Mouse (Mus musculus) urinary bladder, postnatal 36 days (tissue): ENCODE data around the gene Rnf24.

Source experiments
- DNase-seq, 2 experiments: peaks; one replicate each; pipeline ENCODE4 v3.0.0; 2022; ENCODE audit warnings: low spot score in 2 of 2, mixed read lengths in 1 of 2

The Rnf24 gene

GRCm38 (mm10) chr2:131262680-131263670, 89.7 kb downstream of the Rnf24 start:
- DNase-seq: no peak

GRCm38 (mm10) chr2:131262213-131262672, 90.4 kb downstream of the Rnf24 start, which contains the start of gene Pank2:
Gene Pank2, plus strand, starts transcription at chr2:131262495.
- peak; percentile 92 to 97 for DNase-seq

GRCm38 (mm10) chr2:131261481-131262212, 91.0 kb downstream of the Rnf24 start:
- DNase-seq: no peak

- no peak for DNase-seq
Measured at GRCm38 (mm10) chr2:131260544-131261307, 92.0 kb downstream of the Rnf24 start.

GRCm38 (mm10) chr2:131258693-131259092, 94.0 kb downstream of the Rnf24 start:
- DNase-seq: no peak

- no peak for DNase-seq
Measured at GRCm38 (mm10) chr2:131255738-131256137, 97.0 kb downstream of the Rnf24 start.

GRCm38 (mm10) chr2:131254329-131254713, 98.4 kb downstream of the Rnf24 start:
- DNase-seq: no peak

- DNase-seq: peak; percentile 35 to 69
Measured at GRCm38 (mm10) chr2:131253681-131254328, 98.9 kb downstream of the Rnf24 start.
